Mouse (Mus musculus) liver, embryonic 15.5 days (tissue): Measurements from ENCODE around the gene Fam189a1. TPM values are rescaled to one million over a fixed set of nuclear protein-coding genes. Genes with fewer than 3 reads are reported as not detected.

Experiments
- ATAC-seq: fragments of 200-750 bp; cut with Nextera tagmentation; 2 replicates; pipeline ENCODE4 v1.8.0; 2017; ENCODE audit warnings: moderate number of reproducible peaks, mild to moderate bottlenecking, moderate library complexity; ENCODE audit not compliant: insufficient read depth
- H3K27ac ChIP-seq: fragments of 300-500 bp; sonication (generic); replicated peaks from 2 replicates; pipeline ENCODE4 v1.5.1; 2015; ENCODE audit warnings: mild to moderate bottlenecking, inconsistent platforms
- H3K27me3 ChIP-seq: fragments of 300-500 bp; sonication (generic); 2 replicates; pipeline ENCODE4 v1.6.1; 2015; ENCODE audit warnings: mild to moderate bottlenecking, inconsistent platforms
- H3K36me3 ChIP-seq: fragments of 300-500 bp; sonication (generic); replicated peaks from 2 replicates; pipeline ENCODE4 v1.6.1; 2015; ENCODE audit warnings: moderate library complexity, mild to moderate bottlenecking, inconsistent platforms
- H3K4me1 ChIP-seq: fragments of 300-500 bp; sonication (generic); replicated peaks from 2 replicates; pipeline ENCODE4 v1.6.1; 2015; ENCODE audit warnings: inconsistent platforms
- H3K4me2 ChIP-seq: fragments of 300-500 bp; sonication (generic); 2 replicates; pipeline ENCODE4 v1.6.1; 2015; ENCODE audit warnings: moderate library complexity, mild to moderate bottlenecking, inconsistent platforms
- H3K4me3 ChIP-seq: fragments of 300-500 bp; sonication (generic); replicated peaks from 2 replicates; pipeline ENCODE4 v1.5.1; 2015; ENCODE audit warnings: mild to moderate bottlenecking, inconsistent platforms
- H3K9ac ChIP-seq: fragments of 300-500 bp; sonication (generic); 2 replicates; pipeline ENCODE4 v1.6.1; 2015; ENCODE audit warnings: moderate library complexity, mild to moderate bottlenecking, inconsistent platforms
- H3K9me3 ChIP-seq: fragments of 300-500 bp; sonication (generic); replicated peaks from 2 replicates; pipeline ENCODE4 v1.6.1; 2016; ENCODE audit warnings: inconsistent platforms
- WGBS: fragments of 180-500 bp; shearing (Covaris S2); methylation state at CpG from one replicate; pipeline ENCODE4 v1.1.7; 2015; ENCODE audit warnings: mixed read lengths; ENCODE audit not compliant: insufficient replicate concordance; 5-methylcytosine and 5-hydroxymethylcytosine counted together
- polyA plus RNA-seq: library from polyadenylated mRNA; unstranded; fragments of >200 nt; fragmentation: Nextera tagmentation; extraction: Ambion mirVana; gene quantifications from 2 replicates; pipeline ENCODE4 v1.2.1, GENCODE M21; 2015

Fam189a1 gene
- polyA plus RNA-seq, 1 experiment from 2014 or later = not detected

DNA sequence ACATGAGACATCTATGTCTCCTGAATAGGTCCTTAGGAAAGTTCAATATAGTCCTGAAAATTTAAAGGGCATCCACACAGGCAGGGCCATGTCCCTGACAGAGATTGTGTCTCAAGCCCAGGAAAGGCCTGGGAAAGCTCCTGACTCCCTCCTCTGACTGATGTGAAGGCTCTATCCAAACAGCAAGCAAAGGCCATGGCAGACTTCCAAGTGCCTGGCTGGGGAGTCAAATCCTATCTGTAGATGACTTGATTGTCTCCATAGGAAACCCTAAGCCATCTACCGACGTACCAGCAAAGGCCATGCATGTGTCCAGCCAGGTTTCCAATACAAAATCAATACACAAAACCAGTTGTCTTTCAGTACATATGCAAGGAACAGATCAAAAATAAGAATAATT lies 54.7 kb downstream of the Fam189a1 start:
- ATAC-seq = no peak
- Histone ChIP-seq H3K4me3 (no peak overlapping the region), H3K9me3 (no peaks in the 10 kb centered on the region), H3K4me1 (no peaks in the 10 kb centered on the region), H3K9ac (no peak overlapping the region), H3K4me2 (no peak overlapping the region), H3K36me3 (no peaks in the 10 kb centered on the region), H3K27me3 (no peaks in the 10 kb centered on the region), H3K27ac (no peak overlapping the region)
- 67% methylated on average over 2 of the region's 2 CpGs for whole genome bisulfite sequencing

DNA sequence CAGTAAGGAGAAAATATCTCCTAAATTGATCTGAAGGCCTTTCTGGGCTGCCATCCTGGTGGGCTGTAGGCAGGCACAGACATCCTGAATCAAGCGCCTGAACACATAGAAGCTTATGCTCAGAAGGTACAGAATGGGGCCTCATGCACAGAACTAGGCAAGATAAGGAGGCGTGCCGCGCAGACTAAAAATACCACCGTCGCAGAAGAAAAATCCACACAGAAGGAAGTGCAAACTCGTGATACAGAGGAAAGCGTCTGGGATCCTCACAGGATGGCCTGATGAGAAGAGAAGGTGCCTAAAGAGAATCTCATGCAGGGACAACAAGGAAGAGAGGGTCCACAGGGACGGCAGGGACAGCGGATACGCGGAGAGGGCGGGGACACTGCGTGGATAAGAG lies 58.7 kb downstream of the Fam189a1 start:
- Histone ChIP-seq H3K27me3 (no peaks in the 10 kb centered on the region), H3K9me3 (no peaks in the 10 kb centered on the region), H3K36me3 (no peaks in the 10 kb centered on the region), H3K4me3 (no peak overlapping the region), H3K27ac (no peak overlapping the region), H3K9ac (no peak overlapping the region), H3K4me1 (no peaks in the 10 kb centered on the region), H3K4me2 (no peak overlapping the region)
- WGBS = 62% methylated on average over 14 of the region's 14 CpGs
- no peak for ATAC-seq

DNA sequence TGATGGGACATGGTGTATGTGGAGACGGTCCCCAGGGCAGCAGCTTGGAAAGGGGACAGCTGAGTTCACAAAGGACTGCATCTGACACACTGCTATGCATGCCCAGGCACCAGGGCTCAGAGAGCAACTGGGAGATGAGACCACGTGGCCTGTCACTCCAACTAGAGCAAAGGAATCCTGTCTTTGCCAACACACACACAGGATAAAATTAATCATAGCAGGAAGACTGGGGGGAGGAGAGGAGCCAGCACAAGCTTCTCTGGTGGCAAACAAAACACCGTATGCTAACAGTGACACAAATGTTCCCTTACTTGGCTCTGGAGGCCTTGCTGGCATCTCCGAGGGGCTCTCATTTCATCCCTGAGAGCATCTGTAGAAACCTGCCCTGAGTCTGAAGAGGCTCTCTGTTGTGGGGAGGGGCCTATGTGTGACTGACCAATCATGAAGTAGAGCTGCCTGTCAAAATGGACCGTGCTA lies 60.7 kb downstream of the Fam189a1 start:
- Histone ChIP-seq H3K27ac (no peak overlapping the region), H3K27me3 (no peaks in the 10 kb centered on the region), H3K36me3 (no peaks in the 10 kb centered on the region), H3K9me3 (no peaks in the 10 kb centered on the region), H3K4me3 (no peak overlapping the region), H3K4me1 (no peaks in the 10 kb centered on the region), H3K9ac (no peak overlapping the region), H3K4me2 (no peak overlapping the region)
- no peak for ATAC-seq
- WGBS = 42% methylated on average over 5 of the region's 5 CpGs

DNA sequence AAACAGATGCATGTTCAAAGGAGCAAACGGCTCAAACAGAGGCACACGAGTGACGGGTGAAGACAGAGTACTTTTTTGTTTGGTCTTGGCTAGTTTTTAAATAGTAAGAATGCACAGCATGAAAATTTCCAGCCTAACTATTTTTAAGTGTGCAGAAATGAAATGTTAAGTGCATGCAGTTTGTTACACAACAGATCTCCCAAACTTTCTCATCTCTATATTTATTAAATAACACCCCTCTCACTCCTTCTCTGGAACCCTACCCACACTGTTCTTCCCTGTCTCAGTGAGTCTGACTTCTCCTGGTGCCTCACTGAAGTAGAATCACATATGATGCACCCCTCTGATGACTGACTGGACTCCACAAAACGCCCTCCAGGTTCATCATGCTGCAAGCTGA lies 63.1 kb downstream of the Fam189a1 start:
- no peaks in the 10 kb centered on the region for H3K27me3 ChIP-seq
- no peak overlapping the region for H3K4me2 ChIP-seq
- H3K4me3 ChIP-seq = no peak overlapping the region
- ATAC-seq = no peak
- H3K4me1 ChIP-seq = no peaks in the 10 kb centered on the region
- H3K9me3 ChIP-seq = no peaks in the 10 kb centered on the region
- H3K9ac ChIP-seq = no peak overlapping the region
- no peaks in the 10 kb centered on the region for H3K36me3 ChIP-seq
- WGBS = 61% methylated on average over 4 of the region's 4 CpGs
- no peak overlapping the region for H3K27ac ChIP-seq

DNA sequence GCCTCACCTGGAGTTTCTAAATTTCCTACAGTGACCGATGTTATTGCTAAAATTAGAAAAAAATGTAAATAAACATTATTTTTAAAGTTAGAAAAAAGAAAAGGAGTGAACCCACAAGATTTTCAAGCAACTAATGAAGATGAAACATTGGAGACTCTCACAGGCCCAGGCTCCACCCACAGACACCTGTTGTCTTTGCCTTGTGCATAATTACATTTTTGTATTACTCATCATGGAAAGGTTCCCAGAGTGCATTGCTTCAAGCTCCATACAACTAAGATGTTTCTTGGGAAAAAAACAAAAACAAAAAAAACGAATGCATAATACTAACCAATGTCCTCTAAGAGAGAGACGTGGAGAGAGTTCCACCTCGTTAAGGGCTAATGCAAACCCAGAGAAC lies 64.9 kb downstream of the Fam189a1 start:
- H3K4me3 ChIP-seq = no peak overlapping the region
- no peak overlapping the region for H3K9ac ChIP-seq
- no peaks in the 10 kb centered on the region for H3K9me3 ChIP-seq
- no peaks in the 10 kb centered on the region for H3K27me3 ChIP-seq
- H3K4me2 ChIP-seq = no peak overlapping the region
- H3K4me1 ChIP-seq = no peaks in the 10 kb centered on the region
- WGBS = 53% methylated on average over 4 of the region's 4 CpGs
- ATAC-seq = no peak
- H3K36me3 ChIP-seq = no peaks in the 10 kb centered on the region
- H3K27ac ChIP-seq = no peak overlapping the region

DNA sequence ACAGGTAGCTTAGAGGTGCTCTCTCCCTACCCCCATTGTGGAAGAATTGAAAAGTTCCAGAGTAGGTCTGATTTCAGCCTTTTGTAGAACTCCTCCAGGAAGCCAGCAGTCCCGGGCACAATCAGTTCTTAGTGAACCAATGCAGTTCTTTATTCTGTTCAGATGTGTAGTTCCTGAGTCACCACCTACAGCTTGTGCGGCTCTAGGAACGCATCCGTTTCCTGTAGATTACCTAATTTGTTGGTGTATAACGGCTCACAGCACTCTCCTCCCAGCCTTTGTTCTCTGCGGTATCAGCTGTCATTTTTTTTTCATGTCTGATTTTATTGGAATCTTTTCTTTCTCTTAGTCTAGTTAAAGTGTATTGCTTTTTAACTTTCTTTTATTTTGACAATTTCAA lies 70.4 kb downstream of the Fam189a1 start:
- no peak overlapping the region for H3K4me3 ChIP-seq
- H3K4me2 ChIP-seq = no peak overlapping the region
- 37% methylated on average over 6 of the region's 6 CpGs for whole genome bisulfite sequencing
- H3K4me1 ChIP-seq = no peaks in the 10 kb centered on the region
- H3K9ac ChIP-seq = no peak overlapping the region
- ATAC-seq = no peak
- no peaks in the 10 kb centered on the region for H3K36me3 ChIP-seq
- no peak overlapping the region for H3K27ac ChIP-seq
- H3K9me3 ChIP-seq = no peaks in the 10 kb centered on the region
- no peaks in the 10 kb centered on the region for H3K27me3 ChIP-seq

DNA sequence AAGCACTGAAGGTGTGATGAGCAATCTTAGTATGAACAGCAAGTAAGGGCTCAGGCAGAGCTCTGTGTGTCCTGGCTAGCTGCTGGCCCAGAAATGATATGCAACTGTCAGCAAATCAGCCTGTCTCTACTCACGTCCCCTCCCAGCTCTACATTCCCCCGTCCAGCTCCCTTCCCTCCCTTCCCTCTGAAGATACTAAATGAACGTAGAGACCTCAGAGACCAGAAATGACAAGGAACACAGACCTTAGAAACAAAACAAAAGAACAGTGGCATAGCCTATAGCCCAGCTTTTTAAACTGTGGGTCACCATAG lies 73.6 kb downstream of the Fam189a1 start:
- no peaks in the 10 kb centered on the region for H3K4me1 ChIP-seq
- H3K4me3 ChIP-seq = no peak overlapping the region
- H3K4me2 ChIP-seq = no peak overlapping the region
- ATAC-seq = no peak
- no peaks in the 10 kb centered on the region for H3K27me3 ChIP-seq
- no peaks in the 10 kb centered on the region for H3K36me3 ChIP-seq
- H3K9ac ChIP-seq = no peak overlapping the region
- H3K9me3 ChIP-seq = no peaks in the 10 kb centered on the region; the same call in 1 of the 2 replicates
- 56% methylated on average over 3 of the region's 3 CpGs for WGBS
- no peak overlapping the region for H3K27ac ChIP-seq

DNA sequence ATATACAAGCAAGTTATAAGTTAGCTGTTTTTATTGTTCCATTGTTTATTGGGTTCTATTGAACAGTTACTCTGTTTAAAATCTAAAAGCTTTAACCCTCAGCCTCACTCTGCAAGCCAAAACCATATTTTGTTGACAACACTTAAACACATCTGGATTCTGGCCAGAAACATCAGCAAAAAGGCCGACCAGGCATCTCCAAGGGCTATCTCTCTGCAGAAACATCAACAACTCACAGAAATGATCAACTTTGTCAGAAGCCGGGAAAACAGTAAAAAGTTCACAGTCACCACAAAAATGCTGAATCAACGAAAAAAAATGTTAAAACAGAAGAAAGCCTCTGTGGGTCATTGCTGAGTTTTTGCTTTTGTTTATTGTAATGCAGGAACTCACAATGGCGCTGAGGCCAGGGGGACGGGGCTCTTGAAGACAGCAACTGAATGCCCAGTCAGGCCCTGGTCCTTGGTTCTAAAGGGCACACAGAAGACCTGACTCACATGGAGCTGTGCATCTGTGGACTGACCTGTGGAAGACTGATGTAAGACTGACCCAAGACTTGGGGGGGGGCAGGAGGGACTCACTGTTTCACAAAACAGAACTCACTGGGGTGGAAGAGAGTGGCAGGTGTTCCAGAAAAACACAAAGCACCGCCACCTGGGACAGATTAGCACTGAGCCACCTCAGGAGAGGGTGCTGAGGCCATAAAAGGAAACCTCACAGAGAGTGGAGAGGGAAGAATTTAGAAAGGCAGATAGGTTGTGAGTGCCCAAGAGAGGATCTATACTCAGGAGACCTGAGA lies 74.2 kb downstream of the Fam189a1 start:
- ATAC-seq = no peak
- H3K4me1 ChIP-seq = no peaks in the 10 kb centered on the region
- no peak overlapping the region for H3K27ac ChIP-seq
- H3K36me3 ChIP-seq = no peaks in the 10 kb centered on the region
- no peak overlapping the region for H3K9ac ChIP-seq
- H3K4me3 ChIP-seq = no peak overlapping the region
- no peaks in the 10 kb centered on the region for H3K27me3 ChIP-seq
- H3K9me3 ChIP-seq = no peaks in the 10 kb centered on the region; the same call in 1 of the 2 replicates
- WGBS = 57% methylated on average over 6 of the region's 6 CpGs
- no peak overlapping the region for H3K4me2 ChIP-seq

DNA sequence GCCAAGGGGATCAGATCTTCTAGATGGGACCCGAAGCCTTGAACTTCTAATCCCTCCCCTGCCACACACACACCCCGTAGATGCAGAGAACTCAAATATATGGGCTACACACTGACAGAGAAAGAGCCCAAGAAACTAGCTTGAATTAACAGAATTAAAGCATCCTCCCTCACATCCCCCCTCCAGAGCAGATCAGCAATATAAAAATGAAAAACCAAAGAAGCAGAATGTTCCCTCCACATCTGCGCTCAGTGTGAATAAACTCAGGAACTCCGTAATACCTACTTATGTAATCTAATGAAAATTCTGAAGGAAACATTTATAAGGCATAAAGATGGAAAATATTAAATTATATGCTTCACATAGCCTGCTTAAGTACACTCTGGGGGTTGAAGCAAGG lies 80.2 kb downstream of the Fam189a1 start:
- no peak overlapping the region for H3K4me2 ChIP-seq
- no peak for ATAC-seq
- no peaks in the 10 kb centered on the region for H3K4me1 ChIP-seq
- H3K27ac ChIP-seq = no peak overlapping the region
- H3K4me3 ChIP-seq = no peak overlapping the region
- H3K27me3 ChIP-seq = no peaks in the 10 kb centered on the region
- no peak overlapping the region for H3K9ac ChIP-seq
- 73% methylated on average over 4 of the region's 4 CpGs for WGBS
- H3K36me3 ChIP-seq = no peaks in the 10 kb centered on the region
- H3K9me3 ChIP-seq = no peaks in the 10 kb centered on the region; the same call in 1 of the 2 replicates

DNA sequence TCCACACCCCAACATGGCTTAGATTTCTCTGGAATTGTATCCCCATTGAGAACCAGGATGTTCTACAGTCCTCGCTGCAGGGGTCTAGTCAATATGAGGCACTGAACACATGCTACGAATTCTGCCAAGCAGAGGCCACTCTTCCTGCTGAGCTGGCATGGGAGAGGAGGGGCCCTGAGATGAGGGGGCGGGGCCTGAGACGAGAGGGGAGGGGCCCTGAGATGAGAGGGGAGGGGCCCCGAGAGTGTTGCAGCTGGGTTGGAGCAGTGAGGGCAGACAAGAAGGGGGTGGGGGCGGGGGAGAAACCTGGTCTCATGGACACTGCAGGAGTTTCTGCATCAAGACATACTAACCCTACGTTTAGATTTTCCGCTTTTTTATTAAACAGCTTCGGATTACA lies 82.2 kb downstream of the Fam189a1 start:
- WGBS = 36% methylated on average over 9 of the region's 9 CpGs
- Histone ChIP-seq H3K4me1 (no peaks in the 10 kb centered on the region), H3K27ac (no peak overlapping the region), H3K9me3 (no peaks in the 10 kb centered on the region; the same call in 1 of the 2 replicates), H3K36me3 (no peaks in the 10 kb centered on the region), H3K4me3 (no peak overlapping the region), H3K9ac (no peak overlapping the region), H3K27me3 (no peaks in the 10 kb centered on the region), H3K4me2 (no peak overlapping the region)
- ATAC-seq = no peak

DNA sequence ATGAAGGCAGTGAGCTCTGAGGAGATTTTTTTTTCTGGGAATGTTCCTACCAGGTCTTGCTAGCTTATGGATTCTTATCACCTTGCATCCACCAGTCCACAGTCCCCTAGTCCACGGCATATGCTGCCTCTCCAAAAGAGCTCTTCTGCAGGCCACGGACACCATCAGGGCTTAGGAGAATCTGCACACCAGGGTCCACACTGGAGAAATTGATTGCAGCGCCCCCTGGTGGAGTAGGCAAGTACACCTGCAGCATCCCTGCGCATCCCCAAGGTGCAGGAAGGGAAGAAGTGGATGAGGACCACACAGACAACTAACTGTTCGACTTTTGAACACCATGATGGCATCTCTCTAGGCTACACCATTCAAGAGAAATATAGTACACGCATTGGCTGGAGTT lies 82.8 kb downstream of the Fam189a1 start:
- no peak overlapping the region for H3K27ac ChIP-seq
- no peak overlapping the region for H3K9ac ChIP-seq
- no peaks in the 10 kb centered on the region for H3K4me1 ChIP-seq
- H3K9me3 ChIP-seq = no peaks in the 10 kb centered on the region
- H3K27me3 ChIP-seq = no peaks in the 10 kb centered on the region
- no peak overlapping the region for H3K4me2 ChIP-seq
- H3K4me3 ChIP-seq = no peak overlapping the region
- H3K36me3 ChIP-seq = no peaks in the 10 kb centered on the region
- WGBS = 24% methylated on average over 6 of the region's 6 CpGs
- no peak for ATAC-seq

DNA sequence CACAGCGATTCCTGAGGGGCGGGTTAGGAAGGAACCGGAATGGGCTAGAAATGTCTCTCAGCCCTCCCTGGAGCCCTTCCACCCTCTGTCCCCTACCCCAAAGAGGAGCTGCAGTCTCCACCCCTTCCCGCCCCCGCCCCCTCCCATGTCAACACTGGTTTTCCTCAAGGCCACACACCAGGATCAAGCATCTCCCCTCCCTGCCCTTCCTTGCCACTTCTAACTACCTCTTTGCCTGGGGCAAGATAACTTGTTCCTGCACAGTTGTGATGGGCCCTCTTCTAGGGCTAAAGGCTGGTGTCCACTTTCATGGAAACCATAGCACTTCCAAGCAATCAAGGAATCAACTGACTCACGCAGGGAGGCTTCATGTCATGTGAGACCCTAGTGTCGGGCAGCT lies 90.2 kb downstream of the Fam189a1 start:
- no peak for ATAC-seq
- Histone ChIP-seq H3K27ac (no peak overlapping the region), H3K9ac (no peak overlapping the region), H3K27me3 (no peaks in the 10 kb centered on the region), H3K9me3 (no peaks in the 10 kb centered on the region), H3K36me3 (no peaks in the 10 kb centered on the region), H3K4me3 (no peak overlapping the region), H3K4me2 (no peak overlapping the region), H3K4me1 (no peaks in the 10 kb centered on the region)
- WGBS = 69% methylated on average over 7 of the region's 7 CpGs
